In genomic region chr3:37934905-37935708, GRCm38 (mm10) we compare ENCODE assay signal across 8 mouse cellular contexts.
DNase-seq lines count a peak whose midpoint lies in the region; ATAC-seq and TF ChIP-seq lines count a peak whose summit lies in the region.

No protein-coding gene starts in this region.

- H3K4me1 ChIP-seq in heart, embryonic 16.5 days (ENCODE audit: control insufficient read depth, insufficient read depth, low read length) = peaks cover 40% of the 10 kb centered on the region
- peaks cover 24% of the 10 kb centered on the region for H3K4me1 ChIP-seq in limb, embryonic 11.5 days (ENCODE audit: control insufficient read depth, insufficient read depth, low read length)
- no peaks in the 10 kb centered on the region for H3K4me1 ChIP-seq in forebrain, postnatal 0 days (ENCODE audit: insufficient read depth)
- 0 out of 2 replicates have a peak, but pooled peaks cover 2% of the 10 kb centered on the region for H3K4me1 ChIP-seq in forebrain, embryonic 16.5 days (replicated peaks; ENCODE audit: control insufficient read depth, insufficient read depth, low read length)

- peak; percentile 60 for ATAC-seq in heart, embryonic 16.5 days (replicated peaks; ENCODE audit: extremely low read depth, insufficient read depth, low FRiP score)
- peak; percentile 54; the same call in 1 of the 2 replicates for ATAC-seq in limb, embryonic 11.5 days (ENCODE audit: insufficient number of reproducible peaks, low FRiP score, low TSS enrichment, low read depth)
- ATAC-seq in forebrain, postnatal 0 days = no peak
- ATAC-seq in forebrain, embryonic 16.5 days = no peak

- H3K36me3 ChIP-seq in heart, embryonic 16.5 days (ENCODE audit: control insufficient read depth, insufficient read depth) = no peaks in the 10 kb centered on the region
- H3K36me3 ChIP-seq in limb, embryonic 11.5 days (ENCODE audit: control insufficient read depth, insufficient read depth, low read length) = no peaks in the 10 kb centered on the region
- H3K36me3 ChIP-seq in forebrain, postnatal 0 days (ENCODE audit: insufficient read depth) = no peaks in the 10 kb centered on the region
- no peaks in the 10 kb centered on the region for H3K36me3 ChIP-seq in forebrain, embryonic 16.5 days (ENCODE audit: control insufficient read depth, insufficient read depth)

- H3K4me3 ChIP-seq in gastrocnemius, adult 2 months = no peak overlapping the region
- no peak overlapping the region for H3K4me3 ChIP-seq in heart, embryonic 16.5 days (ENCODE audit: low read length)
- no peak overlapping the region for H3K4me3 ChIP-seq in limb, embryonic 11.5 days (ENCODE audit: low read depth, low read length)
- H3K4me3 ChIP-seq in forebrain, postnatal 0 days (ENCODE audit: low read depth, low read length) = no peak overlapping the region
- H3K4me3 ChIP-seq in forebrain, embryonic 16.5 days (replicated peaks; ENCODE audit: low read length) = no peak overlapping the region

- H3K4me2 ChIP-seq in heart, embryonic 16.5 days (ENCODE audit: low read depth, low read length) = no peak overlapping the region
- peak overlapping the region; percentile 20; the same call in 1 of the 2 replicates for H3K4me2 ChIP-seq in limb, embryonic 11.5 days (ENCODE audit: low read depth, severe bottlenecking)
- H3K4me2 ChIP-seq in forebrain, postnatal 0 days (ENCODE audit: low read depth) = no peak overlapping the region
- H3K4me2 ChIP-seq in forebrain, embryonic 16.5 days (ENCODE audit: low read length) = no peak overlapping the region

- WGBS in heart, embryonic 16.5 days = 29% methylated on average over 10 of the region's 10 CpGs
- WGBS in limb, embryonic 11.5 days = 5% methylated on average over 10 of the region's 10 CpGs
- 53% methylated on average over 10 of the region's 10 CpGs for WGBS in forebrain, postnatal 0 days
- 50% methylated on average over 10 of the region's 10 CpGs for WGBS in forebrain, embryonic 16.5 days

- DNase-seq in gastrocnemius, adult 2 months = no peak
- no peak for DNase-seq in gastrocnemius, postnatal 10 days
- peak; percentile 52 for DNase-seq in adrenal gland, postnatal 14 days
- DNase-seq in limb, embryonic 11.5 days (ENCODE audit: low spot score) = peak; percentile 60
- DNase-seq in retina, embryonic 14.5 days (ENCODE audit: low spot score) = no peak
- no peak for DNase-seq in forebrain, postnatal 0 days

- no peak for TF ChIP-seq CTCF in gastrocnemius, adult 2 months (IDR thresholded peaks at IDR 0.05)
- no peak for TF ChIP-seq CTCF in forebrain, postnatal 0 days (IDR thresholded peaks at IDR 0.05; ENCODE audit: low read depth)

- no peaks in the 10 kb centered on the region for H3K9me3 ChIP-seq in heart, embryonic 16.5 days (replicated peaks; ENCODE audit: control insufficient read depth, low read length)
- no peaks in the 10 kb centered on the region for H3K9me3 ChIP-seq in limb, embryonic 11.5 days (ENCODE audit: control insufficient read depth, low read length)
- no peaks in the 10 kb centered on the region for H3K9me3 ChIP-seq in forebrain, postnatal 0 days (ENCODE audit: low read length)
- no peaks in the 10 kb centered on the region for H3K9me3 ChIP-seq in forebrain, embryonic 16.5 days (ENCODE audit: control insufficient read depth, low read length)

- H3K27me3 ChIP-seq in heart, embryonic 16.5 days (ENCODE audit: control insufficient read depth, insufficient read depth, low read length) = no peaks in the 10 kb centered on the region
- no peaks in the 10 kb centered on the region for H3K27me3 ChIP-seq in limb, embryonic 11.5 days (ENCODE audit: control insufficient read depth, insufficient read depth, low read length)
- H3K27me3 ChIP-seq in forebrain, postnatal 0 days (ENCODE audit: insufficient read depth, low read length) = no peaks in the 10 kb centered on the region
- H3K27me3 ChIP-seq in forebrain, embryonic 16.5 days (replicated peaks; ENCODE audit: control insufficient read depth, insufficient read depth, low read length) = no peaks in the 10 kb centered on the region

- peak overlapping the region; percentile 83 for H3K27ac ChIP-seq in gastrocnemius, adult 2 months
- peak overlapping the region; percentile 72 for H3K27ac ChIP-seq in heart, embryonic 16.5 days (ENCODE audit: low read length)
- H3K27ac ChIP-seq in limb, embryonic 11.5 days (replicated peaks; ENCODE audit: low read depth, low read length) = peak overlapping the region; percentile 53; the same call in 1 of the 2 replicates
- no peak overlapping the region for H3K27ac ChIP-seq in forebrain, postnatal 0 days (ENCODE audit: low read depth, low read length)
- no peak overlapping the region for H3K27ac ChIP-seq in forebrain, embryonic 16.5 days (ENCODE audit: low read length)

- intact Hi-C loops in gastrocnemius, adult 2 months (cut with DNase I) = no loop called here

- H3K9ac ChIP-seq in heart, embryonic 16.5 days (ENCODE audit: low read length) = no peak overlapping the region
- no peak overlapping the region for H3K9ac ChIP-seq in limb, embryonic 11.5 days (ENCODE audit: low read length)
- H3K9ac ChIP-seq in forebrain, postnatal 0 days = no peak overlapping the region
- H3K9ac ChIP-seq in forebrain, embryonic 16.5 days (replicated peaks; ENCODE audit: low read depth, low read length) = no peak overlapping the region

Comparison
In these comparisons a context has a peak if more than half of its experiments do, and no peak if none do; other contexts are left out.
1. DNase-seq: peak in adrenal gland, postnatal 14 days (single experiment) and limb, embryonic 11.5 days (single experiment); none in gastrocnemius, adult 2 months (single experiment), gastrocnemius, postnatal 10 days (single experiment), retina, embryonic 14.5 days (single experiment) and forebrain, postnatal 0 days (single experiment).
2. H3K27ac ChIP-seq: peak in gastrocnemius, adult 2 months (single experiment), heart, embryonic 16.5 days (single experiment) and limb, embryonic 11.5 days (single experiment); none in forebrain, postnatal 0 days (single experiment) and forebrain, embryonic 16.5 days (single experiment).
3. ATAC-seq: peak in heart, embryonic 16.5 days (single experiment) and limb, embryonic 11.5 days (single experiment); none in forebrain, postnatal 0 days (single experiment) and forebrain, embryonic 16.5 days (single experiment).